Mouse (Mus musculus) G1E (cell line): ENCODE results near the gene Tssk6. TPM values are rescaled to one million over a fixed set of nuclear protein-coding genes. Genes with fewer than 3 reads are reported as not detected.
A peak's percentile ranks its signal among the peaks of the same experiment; 100 is the strongest.

Source experiments
- ATAC-seq: 2 replicates; pipeline ENCODE4 v1.8.0; 2016; ENCODE audit warnings: mild to moderate bottlenecking; ENCODE audit not compliant: insufficient number of reproducible peaks, poor library complexity, low FRiP score, severe bottlenecking; ENCODE audit errors: extremely low read depth
- DNase-seq: peaks from one replicate; pipeline ENCODE4 v3.0.0; 2012; ENCODE audit warnings: low spot score
- H3K27me3 ChIP-seq: 2 replicates; pipeline ENCODE4 v1.6.1; 2012; ENCODE audit warnings: mild to moderate bottlenecking, low read length, inconsistent platforms; ENCODE audit not compliant: insufficient read depth
- H3K36me3 ChIP-seq: replicated peaks from 2 replicates; pipeline ENCODE3; 2012; ENCODE audit warnings: mild to moderate bottlenecking, inconsistent platforms
- H3K4me1 ChIP-seq: 2 replicates; pipeline ENCODE4 v1.6.1; 2012; ENCODE audit warnings: low read depth, low read length, inconsistent platforms, mixed read lengths; ENCODE audit not compliant: insufficient read depth
- H3K4me3 ChIP-seq: 2 replicates; pipeline ENCODE4 v1.5.1; 2012; ENCODE audit warnings: low read depth, mild to moderate bottlenecking, inconsistent platforms, low read length, moderate library complexity, mixed read lengths
- H3K9me3 ChIP-seq: replicated peaks from 2 replicates; pipeline ENCODE4 v1.6.1; 2012; ENCODE audit warnings: inconsistent platforms
- CTCF ChIP-seq: IDR thresholded peaks from 2 replicates; pipeline ENCODE4 v1.5.1; 2012; ENCODE audit warnings: low read depth, low read length, inconsistent platforms, mixed read lengths
- GATA1 ChIP-seq: IDR thresholded peaks from 2 replicates; pipeline ENCODE4 v1.6.1; 2012; ENCODE audit warnings: borderline replicate concordance, low read length, inconsistent platforms, mixed read lengths
- GATA2 ChIP-seq: IDR thresholded peaks from 2 replicates; pipeline ENCODE4 v1.6.1; 2012; ENCODE audit warnings: low read depth, low read length, inconsistent platforms, borderline replicate concordance
- POLR2AphosphoS5 ChIP-seq: IDR thresholded peaks from 2 replicates; pipeline ENCODE4 v1.6.1; 2012; ENCODE audit warnings: low read depth, low read length, inconsistent platforms; ENCODE audit not compliant: insufficient replicate concordance
- TAL1 ChIP-seq: conservative IDR thresholded peaks from 2 replicates; pipeline ENCODE4 v1.6.1; 2012; ENCODE audit warnings: low read depth, low read length, inconsistent platforms, mixed read lengths
- polyA plus RNA-seq: library from polyadenylated mRNA; stranded (reverse); fragments of >175 nt; gene quantifications from 2 replicates; pipeline ENCODE4 v1.2.3, GENCODE M21; 2012
- total RNA-seq, 2 experiments: library from RNA; stranded (forward) in 1 of 2; stranded (reverse) in 1 of 2; fragments of 200-1000 nt in 1 of 2; fragments of >200 nt in 1 of 2; fragmentation: Nextera tagmentation in 1 of 2; gene quantifications; 2 replicates each; pipeline ENCODE4 v1.2.3; 2014 to 2017

Tssk6 gene
- total and polyA plus RNA-seq, 3 experiments: 0.15 to 0.22 TPM; not detected in 1

GRCm38 (mm10) chr8:69867696-69868326 lies 34.2 kb upstream of the Tssk6 start:
- DNase-seq: no peak
- Histone ChIP-seq H3K4me1 (peaks cover 2% of the 10 kb centered on the region; the same call in 1 of the 2 replicates), H3K27me3 (peaks cover 29% of the 10 kb centered on the region), H3K9me3 (no peaks in the 10 kb centered on the region), H3K4me3 (no peak overlapping the region), H3K36me3 (no peaks in the 10 kb centered on the region)
- TF ChIP-seq POLR2AphosphoS5 (no peak), GATA2 (no peak), GATA1 (no peak), TAL1 (no peak), CTCF (no peak)
- ATAC-seq: no peak

- DNase-seq: no peak
- Histone ChIP-seq H3K9me3 (no peaks in the 10 kb centered on the region), H3K4me1 (peaks cover 3% of the 10 kb centered on the region; the same call in 1 of the 2 replicates), H3K36me3 (no peaks in the 10 kb centered on the region), H3K27me3 (peaks cover 23% of the 10 kb centered on the region), H3K4me3 (no peak overlapping the region)
- TF ChIP-seq TAL1: no peak
- TF ChIP-seq GATA2: no peak
- no peak for TF ChIP-seq GATA1
- TF ChIP-seq CTCF: no peak
- no peak for TF ChIP-seq POLR2AphosphoS5
- no peak for ATAC-seq
Observed at GRCm38 (mm10) chr8:69870003-69870765, 31.8 kb upstream of the Tssk6 start.

GRCm38 (mm10) chr8:69870907-69871306 lies 31.1 kb upstream of the Tssk6 start:
- DNase-seq (no peak), ATAC-seq (no peak)
- Histone ChIP-seq H3K9me3 (no peaks in the 10 kb centered on the region), H3K27me3 (peaks cover 23% of the 10 kb centered on the region), H3K36me3 (no peaks in the 10 kb centered on the region), H3K4me1 (peaks cover 3% of the 10 kb centered on the region; the same call in 1 of the 2 replicates), H3K4me3 (no peak overlapping the region)
- TF ChIP-seq TAL1: no peak
- TF ChIP-seq GATA1: no peak
- no peak for TF ChIP-seq CTCF
- TF ChIP-seq POLR2AphosphoS5: no peak
- no peak for TF ChIP-seq GATA2

GRCm38 (mm10) chr8:69874155-69874554 lies 27.8 kb upstream of the Tssk6 start:
- DNase-seq (no peak), ATAC-seq (no peak)
- TF ChIP-seq CTCF (peak; percentile 82), TAL1 (no peak), GATA1 (no peak)
- Histone ChIP-seq H3K9me3 (no peaks in the 10 kb centered on the region), H3K4me3 (no peak overlapping the region), H3K4me1 (peaks cover 8% of the 10 kb centered on the region; the same call in 1 of the 2 replicates), H3K36me3 (no peaks in the 10 kb centered on the region), H3K27me3 (peaks cover 29% of the 10 kb centered on the region)

GRCm38 (mm10) chr8:69874654-69875053 lies 27.3 kb upstream of the Tssk6 start:
- no peak for ATAC-seq
- H3K36me3 ChIP-seq: no peaks in the 10 kb centered on the region
- DNase-seq: no peak
- H3K4me1 ChIP-seq: peaks cover 8% of the 10 kb centered on the region; the same call in 1 of the 2 replicates
- H3K9me3 ChIP-seq: peaks cover 2% of the 10 kb centered on the region; the same call in 1 of the 2 replicates
- peaks cover 30% of the 10 kb centered on the region for H3K27me3 ChIP-seq
- TF ChIP-seq CTCF: no peak
- no peak for TF ChIP-seq TAL1
- TF ChIP-seq POLR2AphosphoS5: no peak
- TF ChIP-seq GATA2: no peak
- TF ChIP-seq GATA1: no peak
- no peak overlapping the region for H3K4me3 ChIP-seq

- Histone ChIP-seq H3K4me3 (no peak overlapping the region), H3K9me3 (peaks cover 16% of the 10 kb centered on the region), H3K27me3 (peaks cover 20% of the 10 kb centered on the region; the same call in 1 of the 2 replicates), H3K36me3 (no peaks in the 10 kb centered on the region), H3K4me1 (peaks cover 8% of the 10 kb centered on the region)
- ATAC-seq (no peak), DNase-seq (no peak)
- no peak for TF ChIP-seq TAL1
- no peak for TF ChIP-seq POLR2AphosphoS5
- no peak for TF ChIP-seq CTCF
Observed at GRCm38 (mm10) chr8:69876097-69876496, 25.9 kb upstream of the Tssk6 start.
